ENCODE assay signal across 9 mouse cellular contexts in the genomic region with DNA sequence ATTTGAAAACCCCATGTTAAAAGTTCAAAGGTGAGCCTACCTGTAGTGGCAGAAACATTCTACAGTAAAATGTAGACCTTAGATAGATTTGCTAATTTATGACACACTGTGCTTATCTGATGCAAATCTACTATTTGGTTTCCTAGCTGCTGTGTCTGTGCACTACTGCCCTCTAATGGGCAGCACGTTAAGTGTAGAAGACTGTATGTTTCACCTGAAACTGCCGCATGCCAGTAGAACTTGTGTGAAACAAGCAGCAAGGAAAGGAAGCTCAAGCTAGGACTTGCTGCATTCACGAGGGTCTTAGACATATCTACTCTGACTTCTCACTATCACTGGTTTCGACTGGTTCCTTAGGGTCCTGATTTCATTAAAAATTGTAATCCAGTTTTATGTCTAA.
DNase-seq lines count a peak whose midpoint lies in the region; ATAC-seq and TF ChIP-seq lines count a peak whose summit lies in the region.
"Had no signal": no experiment of that assay in that cellular context is flagged by ENCODE, and none has a peak within 500 bp of the region (broad histone marks: within the 10 kb centered on the region; RNA-seq: fewer than 3 reads in every experiment).

No protein-coding gene starts in this region.

- no peak overlapping the region for H3K27ac ChIP-seq in hindbrain, embryonic 14.5 days
- no peak overlapping the region for H3K27ac ChIP-seq in hindbrain, embryonic 16.5 days (ENCODE audit: low read depth, low read length)
- H3K27ac ChIP-seq in MEL (ENCODE audit: control insufficient read depth, low read depth, low read length): no peak overlapping the region
- no peak overlapping the region for H3K27ac ChIP-seq in gastrocnemius, adult 2 months
- no peak overlapping the region for H3K27ac ChIP-seq in layer of hippocampus, adult 2 months
- H3K27ac ChIP-seq: embryonic facial prominence, embryonic 12.5 days had no signal

- peak; percentile 76 for DNase-seq in hindbrain, embryonic 14.5 days (ENCODE audit: low spot score)
- peak; percentile 70 for DNase-seq in MEL (ENCODE audit: low read depth, low spot score)
- peak; percentile 18 for DNase-seq in cerebellum, adult 11-12 months
- DNase-seq in gastrocnemius, adult 2 months: peak; percentile 48
- DNase-seq in layer of hippocampus, adult 2 months (ENCODE audit: low spot score in 2 of 2): peak; percentile 38 to 65
- DNase-seq in lung, postnatal 14 days: peak; percentile 68
- peak; percentile 49 to 65 for DNase-seq in spleen, postnatal 36 days (ENCODE audit: low spot score in 2 of 2)

- no peak overlapping the region for H3K4me3 ChIP-seq in hindbrain, embryonic 14.5 days (replicated peaks; ENCODE audit: low read length)
- H3K4me3 ChIP-seq in hindbrain, embryonic 16.5 days (ENCODE audit: low read length): no peak overlapping the region
- no peak overlapping the region for H3K4me3 ChIP-seq in MEL (ENCODE audit: control insufficient read depth in 1 of 2, insufficient read depth in 1 of 2, low read depth in 2 of 2, low read length in 2 of 2)
- no peak overlapping the region for H3K4me3 ChIP-seq in gastrocnemius, adult 2 months
- no peak overlapping the region for H3K4me3 ChIP-seq in layer of hippocampus, adult 2 months
- H3K4me3 ChIP-seq: embryonic facial prominence, embryonic 12.5 days had no signal

- no peaks in the 10 kb centered on the region for H3K4me1 ChIP-seq in hindbrain, embryonic 14.5 days (replicated peaks; ENCODE audit: control insufficient read depth, insufficient read depth, low read length)
- H3K4me1 ChIP-seq in hindbrain, embryonic 16.5 days (ENCODE audit: control insufficient read depth, insufficient read depth, low read depth, low read length): no peaks in the 10 kb centered on the region
- no peaks in the 10 kb centered on the region for H3K4me1 ChIP-seq in MEL (ENCODE audit: control insufficient read depth in 1 of 2, insufficient read depth in 2 of 2, low read length in 2 of 2)
- H3K4me1 ChIP-seq: embryonic facial prominence, embryonic 12.5 days had no signal

- intact Hi-C loops in gastrocnemius, adult 2 months (cut with DNase I): loop anchor here (1.0 to 2.0 kb wide), 2 partner anchors 145 to 198 kb away; no protein-coding TSS in a partner anchor

- peak; percentile 80 for TF ChIP-seq RAD21 in MEL (IDR thresholded peaks at IDR 0.05; ENCODE audit: low read depth, low read length)

- peaks cover 15% of the 10 kb centered on the region for H3K36me3 ChIP-seq in hindbrain, embryonic 14.5 days (replicated peaks; ENCODE audit: control insufficient read depth, insufficient read depth)
- H3K36me3 ChIP-seq in hindbrain, embryonic 16.5 days (ENCODE audit: control insufficient read depth, insufficient read depth, low read length): peaks cover 4% of the 10 kb centered on the region; the same call in 1 of the 2 replicates
- H3K36me3 ChIP-seq in MEL (ENCODE audit: control insufficient read depth in 1 of 2, insufficient read depth in 2 of 2, low read length in 2 of 2): no peaks in the 10 kb centered on the region

- TF ChIP-seq EP300 in MEL (IDR thresholded peaks at IDR 0.05; ENCODE audit: low read depth in 1 of 2, low read length in 2 of 2): no peak

- no peak for TF ChIP-seq POLR2A in MEL (IDR thresholded peaks at IDR 0.05; ENCODE audit: control insufficient read depth in 1 of 2, insufficient read depth in 1 of 2, low read depth in 1 of 2, low read length in 2 of 2, poor library complexity in 1 of 2)

- H3K9ac ChIP-seq in hindbrain, embryonic 14.5 days: no peak overlapping the region
- H3K9ac ChIP-seq in hindbrain, embryonic 16.5 days (ENCODE audit: low read depth, low read length): no peak overlapping the region
- no peak overlapping the region for H3K9ac ChIP-seq in MEL (ENCODE audit: control insufficient read depth, low read depth, low read length, poor library complexity, severe bottlenecking)
- H3K9ac ChIP-seq: embryonic facial prominence, embryonic 12.5 days had no signal

- ATAC-seq in hindbrain, embryonic 14.5 days (ENCODE audit: low FRiP score): no peak
- no peak for ATAC-seq in hindbrain, embryonic 16.5 days

- TF ChIP-seq CTCF in MEL (IDR thresholded peaks at IDR 0.05 in 2 of 3, conservative IDR thresholded peaks at IDR 0.05 in 1 of 3; ENCODE audit: control insufficient read depth in 1 of 3, insufficient read depth in 1 of 3, low read depth in 2 of 3, low read length in 3 of 3, poor library complexity in 1 of 3, severe bottlenecking in 1 of 3): peak; percentile 54 to 87 (median 73)
- peak; percentile 94 for TF ChIP-seq CTCF in gastrocnemius, adult 2 months (IDR thresholded peaks at IDR 0.05)
- TF ChIP-seq CTCF in layer of hippocampus, adult 2 months (conservative IDR thresholded peaks at IDR 0.05): peak; percentile 98

- H3K4me2 ChIP-seq in hindbrain, embryonic 14.5 days (replicated peaks): no peak overlapping the region
- no peak overlapping the region for H3K4me2 ChIP-seq in hindbrain, embryonic 16.5 days (ENCODE audit: low read length)
- H3K4me2 ChIP-seq: embryonic facial prominence, embryonic 12.5 days had no signal

- no peaks in the 10 kb centered on the region for H3K9me3 ChIP-seq in hindbrain, embryonic 14.5 days (ENCODE audit: control insufficient read depth, low read length)
- no peaks in the 10 kb centered on the region for H3K9me3 ChIP-seq in hindbrain, embryonic 16.5 days (ENCODE audit: control insufficient read depth, low read length)
- no peaks in the 10 kb centered on the region for H3K9me3 ChIP-seq in MEL (replicated peaks; ENCODE audit: insufficient read depth, low read length)
- H3K9me3 ChIP-seq: embryonic facial prominence, embryonic 12.5 days had no signal

- WGBS in hindbrain, embryonic 14.5 days: 24% methylated on average over 4 of the region's 4 CpGs
- 29% methylated on average over 4 of the region's 4 CpGs for WGBS in hindbrain, embryonic 16.5 days

- H3K79me2 ChIP-seq in MEL (ENCODE audit: control insufficient read depth, insufficient read depth, low read length, poor library complexity): no peaks in the 10 kb centered on the region

- H3K27me3 ChIP-seq in hindbrain, embryonic 14.5 days (ENCODE audit: control insufficient read depth, insufficient read depth, low read length): no peaks in the 10 kb centered on the region
- no peaks in the 10 kb centered on the region for H3K27me3 ChIP-seq in hindbrain, embryonic 16.5 days (replicated peaks; ENCODE audit: control insufficient read depth, insufficient read depth, low read length)
- H3K27me3 ChIP-seq in MEL (ENCODE audit: control insufficient read depth in 1 of 2, insufficient read depth in 2 of 2, low read length in 2 of 2): no peaks in the 10 kb centered on the region; a peak in 1 of 4 replicates
- H3K27me3 ChIP-seq: embryonic facial prominence, embryonic 12.5 days had no signal

TF ChIP-seq in MEL, 35 proteins besides CTCF, POLR2A, EP300 and RAD21:
- TF ChIP-seq CHD2 (IDR thresholded peaks at IDR 0.05; ENCODE audit: low read length) (no peak), SMC3 (IDR thresholded peaks at IDR 0.05; ENCODE audit: low read depth, low read length) (peak; percentile 84), GATA1 (IDR thresholded peaks at IDR 0.05; ENCODE audit: low read depth, low read length) (peak; percentile 93), ELF1 (IDR thresholded peaks at IDR 0.05; ENCODE audit: low read depth, low read length) (no peak), ZC3H11A (IDR thresholded peaks at IDR 0.05; ENCODE audit: low read depth, low read length) (peak; percentile 62), USF2 (IDR thresholded peaks at IDR 0.05; ENCODE audit: borderline replicate concordance in 1 of 2, insufficient read depth in 1 of 2, low read depth in 1 of 2, low read length in 2 of 2) (no peak)

Comparison
In these comparisons a context has a peak if more than half of its experiments do, and no peak if none do; other contexts are left out.
1. DNase-seq: peak in every context shown above with its lines; median percentile 76 in hindbrain, embryonic 14.5 days; 70 in MEL; 68 in lung, postnatal 14 days; 57 in spleen, postnatal 36 days; 52 in layer of hippocampus, adult 2 months; 48 in gastrocnemius, adult 2 months; 18 in cerebellum, adult 11-12 months.